Mouse (Mus musculus) myocyte (in vitro differentiated cells): Measurements from ENCODE around the gene Unc5b. TPM values are rescaled to one million over a fixed set of nuclear protein-coding genes. Genes with fewer than 3 reads are reported as not detected.

ENCODE experiments used
- H3K27me3 ChIP-seq: one replicate; pipeline ENCODE4 v1.6.1; 2011; ENCODE audit not compliant: control insufficient read depth, insufficient read depth, insufficient read length
- H3K36me3 ChIP-seq: one replicate; pipeline ENCODE4 v1.6.1; 2011; ENCODE audit not compliant: control insufficient read depth, insufficient read depth
- H3K4me2 ChIP-seq: one replicate; pipeline ENCODE4 v1.6.1; 2011; ENCODE audit warnings: low read depth, control low read depth
- H3K4me3 ChIP-seq: one replicate; pipeline ENCODE4 v1.5.1; 2011; ENCODE audit warnings: mild to moderate bottlenecking, control low read depth, moderate library complexity
- H3K79me2 ChIP-seq: one replicate; pipeline ENCODE4 v1.6.1; 2011; ENCODE audit not compliant: control insufficient read depth, insufficient read depth
- H3ac ChIP-seq: one replicate; pipeline ENCODE4 v1.6.1; 2011; ENCODE audit not compliant: control insufficient read depth, insufficient read length
- CEBPB ChIP-seq: IDR thresholded peaks from 2 replicates; pipeline ENCODE4 v1.6.1; 2011; ENCODE audit warnings: mild to moderate bottlenecking, moderate library complexity; ENCODE audit not compliant: poor library complexity, insufficient read depth, severe bottlenecking
- E2F4 ChIP-seq: IDR thresholded peaks from one replicate; pipeline ENCODE4 v1.6.1; 2011; ENCODE audit warnings: mild to moderate bottlenecking, control low read depth, moderate library complexity; ENCODE audit not compliant: insufficient read depth
- MAX ChIP-seq: IDR thresholded peaks from one replicate; pipeline ENCODE4 v1.6.1; 2011; ENCODE audit warnings: low read depth, mild to moderate bottlenecking, control low read depth
- MYOD1 ChIP-seq, 3 experiments: IDR thresholded peaks; one replicate each; pipeline ENCODE4 v1.6.1; 2011; ENCODE audit warnings: control low read depth in 2 of 3, low read depth in 2 of 3, mild to moderate bottlenecking in 2 of 3, moderate library complexity in 1 of 3; ENCODE audit not compliant: insufficient read length in 2 of 3, control insufficient read depth in 1 of 3
- MYOG ChIP-seq, 3 experiments: IDR thresholded peaks; one replicate each; pipeline ENCODE4 v1.6.1; 2011; ENCODE audit warnings: control low read depth in 2 of 3, low read depth in 2 of 3, mild to moderate bottlenecking in 2 of 3; ENCODE audit not compliant: insufficient read length in 2 of 3, control insufficient read depth in 1 of 3, insufficient read depth in 1 of 3
- POLR2A ChIP-seq: IDR thresholded peaks from one replicate; pipeline ENCODE4 v1.6.1; 2011; ENCODE audit warnings: low read depth, mild to moderate bottlenecking, control low read depth, moderate library complexity; ENCODE audit not compliant: insufficient read length
- POLR2AphosphoS2 ChIP-seq: IDR thresholded peaks from one replicate; pipeline ENCODE4 v1.6.1; 2011; ENCODE audit warnings: low read depth, control low read depth; ENCODE audit not compliant: insufficient read length
- REST ChIP-seq: IDR thresholded peaks from one replicate; pipeline ENCODE4 v1.6.1; 2011; ENCODE audit warnings: mild to moderate bottlenecking, control low read depth, moderate library complexity; ENCODE audit not compliant: insufficient read depth, insufficient read length
- SRF ChIP-seq: IDR thresholded peaks from one replicate; pipeline ENCODE4 v1.6.1; 2011; ENCODE audit warnings: low read depth; ENCODE audit not compliant: control insufficient read depth, insufficient read length
- TCF12 ChIP-seq: IDR thresholded peaks from one replicate; pipeline ENCODE4 v1.6.1; 2011; ENCODE audit warnings: mild to moderate bottlenecking, control low read depth; ENCODE audit not compliant: poor library complexity, insufficient read depth, severe bottlenecking
- TCF3 ChIP-seq: IDR thresholded peaks from one replicate; pipeline ENCODE4 v1.6.1; 2011; ENCODE audit warnings: low read depth, control low read depth; ENCODE audit not compliant: insufficient read length
- USF1 ChIP-seq: IDR thresholded peaks from one replicate; pipeline ENCODE4 v1.6.1; 2011; ENCODE audit warnings: low read depth, mild to moderate bottlenecking, control low read depth, moderate library complexity
- polyA plus RNA-seq: library from polyadenylated mRNA; unstranded; fragments of >200 nt; fragmentation: generic; extraction: Trizol; gene quantifications from one replicate; pipeline ENCODE4 v1.2.1, GENCODE M21; 2012; ENCODE audit warnings: missing spikeins

Gene Unc5b
- polyA plus RNA-seq, 1 experiment: 91.9 TPM

- no peak for TF ChIP-seq USF1
- TF ChIP-seq POLR2AphosphoS2: peak; percentile 39
- peak; percentile 12 for TF ChIP-seq POLR2A
- peaks cover 78% of the 10 kb centered on the region for H3K79me2 ChIP-seq
- H3K4me3 ChIP-seq: peak overlapping the region; percentile 17
- no peaks in the 10 kb centered on the region for H3K36me3 ChIP-seq
- peak overlapping the region; percentile 95 for H3K4me2 ChIP-seq
- no peaks in the 10 kb centered on the region for H3K27me3 ChIP-seq
- H3ac ChIP-seq: peak overlapping the region; percentile 1
Measured at GRCm38 (mm10) chr10:60815059-60815458, 16.3 kb downstream of the Unc5b start.

GRCm38 (mm10) chr10:60814444-60815057 is 16.8 kb downstream of the Unc5b start:
- Histone ChIP-seq H3K4me3 (peak overlapping the region; percentile 17), H3K27me3 (no peaks in the 10 kb centered on the region), H3K79me2 (peaks cover 78% of the 10 kb centered on the region), H3K36me3 (no peaks in the 10 kb centered on the region), H3K4me2 (peak overlapping the region; percentile 90), H3ac (peak overlapping the region; percentile 1)
- TF ChIP-seq MAX (no peak), POLR2AphosphoS2 (peak; percentile 89), SRF (no peak), MYOG (IDR thresholded peaks at IDR 0.05; ENCODE audit: control insufficient read depth in 1 of 3, insufficient read depth in 1 of 3, insufficient read length in 2 of 3, low read depth in 2 of 3) (peak in 1 of 3 experiments; percentile 3), REST (no peak), E2F4 (no peak), MYOD1 (IDR thresholded peaks at IDR 0.05; ENCODE audit: control insufficient read depth in 1 of 3, insufficient read length in 2 of 3, low read depth in 2 of 3) (peak in 1 of 3 experiments; percentile 12), POLR2A (peak; percentile 81), CEBPB (0 out of 2 replicates have a peak, but pooled peaks have one; percentile 49), TCF12 (no peak), USF1 (no peak), TCF3 (no peak)

- no peaks in the 10 kb centered on the region for H3K27me3 ChIP-seq
- peak overlapping the region; percentile 1 for H3ac ChIP-seq
- no peaks in the 10 kb centered on the region for H3K36me3 ChIP-seq
- H3K79me2 ChIP-seq: peaks cover 75% of the 10 kb centered on the region
- peak overlapping the region; percentile 90 for H3K4me2 ChIP-seq
- H3K4me3 ChIP-seq: peak overlapping the region; percentile 17
- TF ChIP-seq REST (no peak), POLR2A (peak; percentile 13)
Measured at GRCm38 (mm10) chr10:60813606-60814005, 17.8 kb downstream of the Unc5b start.

DNA sequence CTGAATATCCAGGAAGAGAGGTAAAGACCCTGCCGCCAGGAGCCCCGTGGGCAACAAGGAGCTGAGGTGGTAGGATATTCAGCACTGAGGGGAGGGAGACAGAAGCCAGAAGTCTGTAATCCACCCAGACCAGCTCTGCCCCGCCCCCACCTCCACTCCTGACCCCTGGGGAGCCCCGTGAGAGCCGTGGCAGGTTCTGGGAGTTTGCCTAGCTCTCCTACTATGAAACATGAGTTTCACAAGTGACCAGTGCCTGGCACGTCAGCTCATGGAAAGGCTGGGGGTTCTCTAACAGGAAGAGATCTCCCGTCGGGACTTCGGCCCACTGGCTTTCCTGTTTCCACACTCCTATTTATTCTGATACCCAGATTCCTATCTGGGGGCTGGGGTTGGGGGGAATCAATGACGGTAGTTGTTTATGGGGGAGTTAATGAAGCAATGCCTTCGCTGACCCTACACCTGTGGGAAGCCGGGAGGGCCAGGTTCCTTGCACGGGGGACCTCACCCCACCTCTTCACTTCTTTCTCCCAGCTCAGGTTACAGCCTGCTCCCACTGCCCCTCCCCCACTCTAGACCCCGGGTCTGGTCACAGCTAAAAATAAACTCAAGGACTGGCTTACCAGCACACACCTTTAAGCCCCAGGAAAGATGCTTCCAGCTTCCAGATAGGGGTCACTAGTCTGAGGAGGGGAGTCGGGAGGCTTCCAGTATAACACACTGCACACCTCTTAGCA is 19.4 kb downstream of the Unc5b start:
- Histone ChIP-seq H3K4me3 (no peak overlapping the region), H3K36me3 (no peaks in the 10 kb centered on the region), H3K27me3 (no peaks in the 10 kb centered on the region), H3ac (no peak overlapping the region), H3K79me2 (peaks cover 73% of the 10 kb centered on the region), H3K4me2 (peak overlapping the region; percentile 24)
- TF ChIP-seq TCF12 (no peak), E2F4 (no peak), MAX (no peak), REST (no peak), USF1 (no peak), MYOG (IDR thresholded peaks at IDR 0.05; ENCODE audit: control insufficient read depth in 1 of 3, insufficient read depth in 1 of 3, insufficient read length in 2 of 3, low read depth in 2 of 3) (no peak), POLR2AphosphoS2 (peak; percentile 0)

GRCm38 (mm10) chr10:60808447-60808846 is 22.9 kb downstream of the Unc5b start:
- Histone ChIP-seq H3K4me2 (peak overlapping the region; percentile 66), H3K79me2 (peaks cover 89% of the 10 kb centered on the region), H3K36me3 (no peaks in the 10 kb centered on the region), H3K27me3 (no peaks in the 10 kb centered on the region), H3K4me3 (no peak overlapping the region), H3ac (no peak overlapping the region)
- no peak for TF ChIP-seq TCF12
- no peak for TF ChIP-seq MAX
- TF ChIP-seq REST: no peak
